Comparison of ENCODE assay signal across 10 mouse cellular contexts in genomic region chr7:138827812-138828211, GRCm38 (mm10). TPM values are rescaled to one million over a fixed set of nuclear protein-coding genes. Genes with fewer than 3 reads are reported as not detected.
DNase-seq lines count a peak whose midpoint lies in the region; ATAC-seq and TF ChIP-seq lines count a peak whose summit lies in the region.
"Had no signal": no experiment of that assay in that cellular context is flagged by ENCODE, and none has a peak within 500 bp of the region (broad histone marks: within the 10 kb centered on the region; RNA-seq: fewer than 3 reads in every experiment).

No protein-coding gene starts in this region.

- H3K4me3 ChIP-seq in hindbrain, embryonic 10.5 days, result no peak overlapping the region
- H3K4me3 ChIP-seq in hindbrain, embryonic 13.5 days, result no peak overlapping the region
- no peak overlapping the region for H3K4me3 ChIP-seq in E14TG2a.4 (replicated peaks; ENCODE audit: low read length)
- no peak overlapping the region for H3K4me3 ChIP-seq in midbrain, postnatal 0 days (ENCODE audit: low read depth, low read length)
- H3K4me3 ChIP-seq: embryonic facial prominence, embryonic 15.5 days; megakaryocyte, embryonic 14.5 days had no signal

- H3K4me1 ChIP-seq in hindbrain, embryonic 10.5 days (replicated peaks), result no peaks in the 10 kb centered on the region
- H3K4me1 ChIP-seq in hindbrain, embryonic 13.5 days (replicated peaks), result no peaks in the 10 kb centered on the region
- H3K4me1 ChIP-seq in E14TG2a.4 (replicated peaks; ENCODE audit: low read depth, low read length), result 0 out of 2 replicates have a peak, but pooled peaks cover 8% of the 10 kb centered on the region
- no peaks in the 10 kb centered on the region for H3K4me1 ChIP-seq in midbrain, postnatal 0 days (ENCODE audit: insufficient read depth, low read length)
- H3K4me1 ChIP-seq: embryonic facial prominence, embryonic 15.5 days had no signal

- H3K36me3 ChIP-seq in hindbrain, embryonic 10.5 days, result no peaks in the 10 kb centered on the region
- H3K36me3 ChIP-seq in hindbrain, embryonic 13.5 days, result no peaks in the 10 kb centered on the region
- H3K36me3 ChIP-seq in E14TG2a.4 (ENCODE audit: insufficient read depth, low read length), result no peaks in the 10 kb centered on the region
- no peaks in the 10 kb centered on the region for H3K36me3 ChIP-seq in midbrain, postnatal 0 days (ENCODE audit: insufficient read depth, low read length)
- H3K36me3 ChIP-seq: embryonic facial prominence, embryonic 15.5 days had no signal

- H3K9ac ChIP-seq in hindbrain, embryonic 13.5 days, result no peak overlapping the region
- no peak overlapping the region for H3K9ac ChIP-seq in midbrain, postnatal 0 days (replicated peaks; ENCODE audit: low read length, poor library complexity, severe bottlenecking)
- H3K9ac ChIP-seq: embryonic facial prominence, embryonic 15.5 days had no signal

- no peaks in the 10 kb centered on the region for H3K9me3 ChIP-seq in hindbrain, embryonic 10.5 days
- H3K9me3 ChIP-seq in hindbrain, embryonic 13.5 days, result no peaks in the 10 kb centered on the region
- no peaks in the 10 kb centered on the region for H3K9me3 ChIP-seq in E14TG2a.4 (ENCODE audit: low read length)
- H3K9me3 ChIP-seq in midbrain, postnatal 0 days (ENCODE audit: low read length), result no peaks in the 10 kb centered on the region
- H3K9me3 ChIP-seq: embryonic facial prominence, embryonic 15.5 days had no signal

- H3K4me2 ChIP-seq in hindbrain, embryonic 13.5 days, result no peak overlapping the region
- no peak overlapping the region for H3K4me2 ChIP-seq in midbrain, postnatal 0 days (ENCODE audit: low read depth, low read length, poor library complexity, severe bottlenecking)
- H3K4me2 ChIP-seq: embryonic facial prominence, embryonic 15.5 days had no signal

- peak; percentile 62 for DNase-seq in hindbrain, embryonic 10.5 days (ENCODE audit: low spot score)
- DNase-seq in c-Kit-negative CD71-positive TER-119-positive erythroid progenitor cells, embryonic 14.5 days (ENCODE audit: low read depth, low spot score), result peak; percentile 33
- peak; percentile 68 to 71 for DNase-seq in layer of hippocampus, postnatal 14 days (ENCODE audit: low spot score in 2 of 2)
- peak; percentile 76 for DNase-seq in midbrain, postnatal 0 days (ENCODE audit: low spot score)
- peak; percentile 44 for DNase-seq in testis, postnatal 14 days (ENCODE audit: low spot score)

- H3K27me3 ChIP-seq in hindbrain, embryonic 10.5 days (ENCODE audit: insufficient read depth, poor library complexity, severe bottlenecking), result no peaks in the 10 kb centered on the region
- H3K27me3 ChIP-seq in hindbrain, embryonic 13.5 days, result no peaks in the 10 kb centered on the region
- no peaks in the 10 kb centered on the region; the same call in 1 of the 2 replicates for H3K27me3 ChIP-seq in E14TG2a.4 (ENCODE audit: insufficient read depth, low read length)
- H3K27me3 ChIP-seq in midbrain, postnatal 0 days (ENCODE audit: insufficient read depth, low read length), result no peaks in the 10 kb centered on the region
- H3K27me3 ChIP-seq: embryonic facial prominence, embryonic 15.5 days had no signal

- H3K27ac ChIP-seq in hindbrain, embryonic 10.5 days, result no peak overlapping the region
- no peak overlapping the region for H3K27ac ChIP-seq in hindbrain, embryonic 13.5 days
- no peak overlapping the region for H3K27ac ChIP-seq in midbrain, postnatal 0 days (ENCODE audit: low read depth, low read length)
- H3K27ac ChIP-seq: embryonic facial prominence, embryonic 15.5 days had no signal

- WGBS in hindbrain, embryonic 10.5 days, result 20% methylated on average over 11 of the region's 11 CpGs
- 15% methylated on average over 11 of the region's 11 CpGs for WGBS in hindbrain, embryonic 13.5 days
- 13% methylated on average over 11 of the region's 11 CpGs for WGBS in midbrain, postnatal 0 days

- peak; percentile 90 for TF ChIP-seq CTCF in E14TG2a.4 (conservative IDR thresholded peaks at IDR 0.05; ENCODE audit: low read length)
- TF ChIP-seq CTCF in midbrain, postnatal 0 days (IDR thresholded peaks at IDR 0.05), result peak; percentile 99

- ATAC-seq in hindbrain, embryonic 13.5 days (ENCODE audit: low FRiP score), result no peak
- ATAC-seq in frontal cortex, adult (ENCODE audit: low TSS enrichment), result 0 out of 2 replicates have a peak, but pooled peaks have one; percentile 55
- ATAC-seq in midbrain, postnatal 0 days (ENCODE audit: low FRiP score), result no peak

RNA-seq across cellular contexts. Expression of gene Ppp2r2d, which starts 18.1 kb away (rescaled TPM):
- 51.3 and 60.1 TPM in 2 replicates for polyA plus RNA-seq in hindbrain, embryonic 10.5 days (2016; fragmentation: Nextera tagmentation; extraction: Ambion mirVana)
- polyA plus RNA-seq in hindbrain, embryonic 13.5 days (2015; fragmentation: Nextera tagmentation; extraction: Ambion mirVana), result 76.0 and 82.5 TPM in 2 replicates
- 10 to 100 TPM; 78.1 to 78.9 TPM for total RNA-seq in layer of hippocampus, postnatal 14 days (2021)
- total RNA-seq in midbrain, postnatal 0 days (2014; rRNA removed), result 91.5 and 92.7 TPM in 2 replicates
- 100 and 109 TPM in 2 replicates for polyA plus RNA-seq in midbrain, postnatal 0 days (2015; fragmentation: Nextera tagmentation; extraction: Ambion mirVana)

RNA-seq across cellular contexts. Expression of gene Mapk1ip1, which starts 18.3 kb away (rescaled TPM):
- polyA plus RNA-seq in hindbrain, embryonic 10.5 days (2016; fragmentation: Nextera tagmentation; extraction: Ambion mirVana), result 12.9 and 15.0 TPM in 2 replicates
- polyA plus RNA-seq in hindbrain, embryonic 13.5 days (2015; fragmentation: Nextera tagmentation; extraction: Ambion mirVana), result 29.1 and 30.8 TPM in 2 replicates
- total RNA-seq in layer of hippocampus, postnatal 14 days (2021), result 10 to 100 TPM; 41.6 to 42.3 TPM
- total RNA-seq in midbrain, postnatal 0 days (2014; rRNA removed), result 36.4 and 39.2 TPM in 2 replicates
- 33.7 TPM in 2 replicates for polyA plus RNA-seq in midbrain, postnatal 0 days (2015; fragmentation: Nextera tagmentation; extraction: Ambion mirVana)
